Mouse (Mus musculus) limb, embryonic 11.5 days (tissue): Measurements from ENCODE around the gene Rnf212b. TPM values are rescaled to one million over a fixed set of nuclear protein-coding genes. Genes with fewer than 3 reads are reported as not detected.
"Not testable (repeated sequence)": the region's sequence is repeated elsewhere in the genome, so short reads cannot be mapped to it uniquely, and the experiment has no call there.

Experiments
- ATAC-seq: fragments of 200-750 bp; cut with Nextera tagmentation; 2 replicates; pipeline ENCODE4 v1.8.0; 2017; ENCODE audit warnings: low read depth; ENCODE audit not compliant: insufficient number of reproducible peaks, low FRiP score, low TSS enrichment
- DNase-seq: peaks from one replicate; pipeline ENCODE4 v3.0.0-alpha.2; 2015; ENCODE audit warnings: low spot score
- H3K27ac ChIP-seq: fragments of 300-500 bp; sonication (generic); replicated peaks from 2 replicates; pipeline ENCODE4 v1.5.1; 2014; ENCODE audit warnings: low read depth, mild to moderate bottlenecking, low read length
- H3K27me3 ChIP-seq: fragments of 300-500 bp; sonication (generic); 2 replicates; pipeline ENCODE4 v1.6.1; 2014; ENCODE audit warnings: mild to moderate bottlenecking, low read length, mixed read lengths; ENCODE audit not compliant: control insufficient read depth, insufficient read depth
- H3K36me3 ChIP-seq: fragments of 300-500 bp; sonication (generic); 2 replicates; pipeline ENCODE4 v1.6.1; 2014; ENCODE audit warnings: mild to moderate bottlenecking, low read length, moderate library complexity, mixed read lengths; ENCODE audit not compliant: control insufficient read depth, insufficient read depth
- H3K4me1 ChIP-seq: fragments of 300-500 bp; sonication (generic); 2 replicates; pipeline ENCODE4 v1.6.1; 2014; ENCODE audit warnings: low read length, mixed read lengths; ENCODE audit not compliant: control insufficient read depth, insufficient read depth
- H3K4me2 ChIP-seq: fragments of 300-500 bp; sonication (generic); 2 replicates; pipeline ENCODE4 v1.6.1; 2014; ENCODE audit warnings: low read depth, mild to moderate bottlenecking, moderate library complexity; ENCODE audit not compliant: severe bottlenecking
- H3K4me3 ChIP-seq: fragments of 300-500 bp; sonication (generic); 2 replicates; pipeline ENCODE4 v1.5.1; 2014; ENCODE audit warnings: low read depth, low read length
- H3K9ac ChIP-seq: fragments of 300-500 bp; sonication (generic); 2 replicates; pipeline ENCODE4 v1.6.1; 2014; ENCODE audit warnings: mild to moderate bottlenecking, low read length
- H3K9me3 ChIP-seq: fragments of 300-500 bp; sonication (generic); 2 replicates; pipeline ENCODE4 v1.6.1; 2016; ENCODE audit warnings: low read length; ENCODE audit not compliant: control insufficient read depth
- WGBS: fragments of 180-500 bp; shearing (Covaris S2); extraction: QIAGEN DNeasy Blood & Tissue Kit; methylation state at CpG from one replicate; pipeline ENCODE4 v1.1.7; 2014; 5-methylcytosine and 5-hydroxymethylcytosine counted together
- polyA plus RNA-seq: library from polyadenylated mRNA; unstranded; fragments of >200 nt; fragmentation: Nextera tagmentation; extraction: Ambion mirVana; gene quantifications from 2 replicates; pipeline ENCODE4 v1.2.1, GENCODE M21; 2014

Rnf212b gene
- polyA plus RNA-seq, result not detected in 2 replicates

DNA sequence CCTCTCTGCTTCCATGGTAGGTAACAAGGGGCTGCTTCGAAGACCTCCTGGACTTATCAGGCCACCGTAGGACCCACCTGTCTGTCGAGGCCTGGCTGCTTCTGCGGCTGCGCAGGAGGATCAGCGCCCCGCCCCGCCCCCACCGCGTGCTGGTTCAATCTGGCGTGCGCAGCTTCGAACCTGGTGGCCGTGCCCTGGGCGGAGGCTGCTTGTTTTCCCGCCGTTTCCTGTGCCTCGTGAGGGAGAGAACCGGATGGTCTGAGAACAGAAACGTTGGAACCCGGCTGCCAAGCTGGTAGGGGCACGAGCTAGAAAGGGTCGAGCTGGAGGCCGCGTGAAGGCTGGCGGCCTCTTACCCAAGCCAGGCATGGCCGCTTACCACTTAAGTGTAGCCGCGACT is at the start of gene Rnf212b:
TSS of gene Rnf212b (plus strand) at position 151 of the 400 bp plus-strand sequence.
- H3K4me2 ChIP-seq, result no peak within 1 kb of the TSS
- no peak for ATAC-seq
- 84% methylated on average over 29 of the region's 29 CpGs for WGBS

DNA sequence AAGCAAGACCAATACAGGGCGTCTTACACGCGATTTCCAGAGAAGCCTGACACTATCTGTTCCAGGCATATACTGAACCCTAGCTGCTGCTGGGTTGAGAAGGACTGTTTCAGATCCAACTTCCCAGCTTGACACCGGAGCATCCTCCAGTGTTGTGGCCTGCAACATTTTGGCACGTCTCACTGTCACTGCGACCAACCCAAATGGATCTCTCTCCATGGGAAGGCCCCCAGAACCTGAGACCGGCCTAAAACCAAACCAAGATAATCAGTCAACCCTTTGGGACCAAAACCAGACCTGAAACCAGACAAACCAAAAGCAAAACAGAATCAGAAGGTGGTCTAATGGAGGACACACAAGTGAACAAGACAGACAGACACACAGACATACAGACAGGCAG is 47.0 kb upstream of the Rnf212b start:
- not testable (repeated sequence) for ATAC-seq, H3K4me1 ChIP-seq, H3K27me3 ChIP-seq, H3K9me3 ChIP-seq, H3K4me3 ChIP-seq, H3K9ac ChIP-seq, H3K4me2 ChIP-seq, H3K27ac ChIP-seq, H3K36me3 ChIP-seq, DNase-seq
- 93% methylated on average over 6 of the region's 7 CpGs for WGBS

More for the DNA sequence above, at the start of gene Rnf212b:
- no peaks in the 10 kb centered on the region for H3K9me3 ChIP-seq
- no peaks in the 10 kb centered on the region for H3K4me1 ChIP-seq
- H3K27me3 ChIP-seq, result no peaks in the 10 kb centered on the region
- H3K27ac ChIP-seq, result no peak within 1 kb of the TSS
- H3K9ac ChIP-seq, result no peak within 1 kb of the TSS
- no peak within 1 kb of the TSS for H3K4me3 ChIP-seq
- no peak for DNase-seq
- H3K36me3 ChIP-seq, result no peaks in the 10 kb centered on the region

DNA sequence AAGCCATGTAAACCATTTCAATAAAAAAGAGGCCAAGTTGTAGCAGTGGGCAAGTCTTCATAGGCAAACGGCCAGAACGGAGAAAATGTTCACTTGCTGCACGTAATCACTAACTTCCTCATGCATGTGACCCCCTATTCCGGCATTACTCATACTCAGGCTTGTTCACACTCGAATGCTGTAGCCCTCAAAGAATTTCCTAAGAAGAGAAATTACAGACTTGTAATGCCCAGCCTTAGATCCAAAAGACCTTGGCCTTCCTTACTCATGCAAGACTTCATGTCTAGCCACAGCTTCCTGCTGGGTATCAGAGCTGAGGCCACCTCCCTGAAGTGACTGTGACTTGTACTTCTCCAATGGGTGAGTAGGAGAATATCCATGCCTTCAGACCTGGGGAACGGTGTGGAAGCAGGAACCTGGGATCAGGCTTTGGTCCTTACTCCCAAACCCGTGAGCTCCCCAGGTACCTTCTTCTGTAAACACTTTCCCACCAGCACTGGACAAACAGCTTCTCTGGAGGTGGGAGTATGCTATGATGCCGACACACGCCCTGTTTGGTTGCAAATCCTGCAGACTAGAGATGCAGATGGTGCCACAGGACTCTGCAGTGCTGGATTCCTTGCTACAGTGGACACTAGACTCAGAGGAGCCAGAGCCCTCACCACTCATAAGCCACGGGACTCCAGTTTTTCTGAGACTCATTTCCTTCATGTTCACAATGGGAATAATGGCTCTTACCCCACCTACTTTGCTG is 45.5 kb upstream of the Rnf212b start:
- Histone ChIP-seq H3K36me3 (no peaks in the 10 kb centered on the region), H3K27ac (no peak overlapping the region), H3K4me1 (no peaks in the 10 kb centered on the region), H3K9me3 (no peaks in the 10 kb centered on the region), H3K4me3 (no peak overlapping the region), H3K9ac (no peak overlapping the region), H3K27me3 (no peaks in the 10 kb centered on the region), H3K4me2 (no peak overlapping the region)
- ATAC-seq (no peak), DNase-seq (no peak)
- 85% methylated on average over 10 of the region's 10 CpGs for WGBS

DNA sequence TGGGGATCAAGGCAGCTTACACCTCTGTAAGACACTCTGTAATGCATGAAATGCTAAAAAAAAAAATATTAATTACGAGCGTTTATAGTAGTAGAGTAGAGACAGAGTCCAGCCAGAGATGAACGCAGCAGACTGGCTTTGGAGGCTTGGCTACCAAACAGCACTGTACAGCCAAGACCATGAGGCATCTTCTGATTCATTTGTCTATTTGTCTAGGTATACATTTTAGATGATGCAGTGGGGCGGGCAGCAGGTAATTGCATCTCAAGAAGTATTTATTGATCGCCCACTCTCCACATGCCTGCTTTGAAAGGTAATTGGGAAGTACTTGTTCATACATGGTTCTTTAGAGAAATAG is 44.9 kb upstream of the Rnf212b start:
- Histone ChIP-seq H3K27me3 (no peaks in the 10 kb centered on the region), H3K36me3 (no peaks in the 10 kb centered on the region), H3K4me3 (no peak overlapping the region), H3K9me3 (no peaks in the 10 kb centered on the region), H3K4me2 (no peak overlapping the region), H3K27ac (no peak overlapping the region), H3K9ac (no peak overlapping the region), H3K4me1 (no peaks in the 10 kb centered on the region)
- 94% methylated on average over 5 of the region's 5 CpGs for WGBS
- no peak for DNase-seq
- no peak for ATAC-seq

DNA sequence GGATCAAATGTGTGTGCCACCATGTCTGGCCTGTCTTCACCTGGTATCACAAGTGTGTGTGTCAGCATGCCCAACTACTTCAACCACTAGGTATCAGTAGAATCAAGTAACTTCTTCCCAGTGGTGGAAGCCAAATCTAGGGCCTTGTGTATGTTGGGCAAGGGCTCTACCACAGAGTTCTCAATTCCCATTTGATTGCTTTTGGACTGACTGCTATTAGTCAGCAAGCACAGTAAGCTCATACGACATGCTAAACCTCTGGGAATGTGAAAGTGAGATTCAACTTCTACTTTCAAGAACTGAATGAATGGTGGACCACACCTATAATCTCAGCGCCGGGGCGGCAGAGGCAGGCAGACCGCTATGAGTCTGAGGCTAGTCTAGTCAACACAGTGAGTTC is 43.6 kb upstream of the Rnf212b start:
- no peak for ATAC-seq
- no peaks in the 10 kb centered on the region for H3K4me1 ChIP-seq
- 96% methylated on average over 5 of the region's 5 CpGs for WGBS

DNA sequence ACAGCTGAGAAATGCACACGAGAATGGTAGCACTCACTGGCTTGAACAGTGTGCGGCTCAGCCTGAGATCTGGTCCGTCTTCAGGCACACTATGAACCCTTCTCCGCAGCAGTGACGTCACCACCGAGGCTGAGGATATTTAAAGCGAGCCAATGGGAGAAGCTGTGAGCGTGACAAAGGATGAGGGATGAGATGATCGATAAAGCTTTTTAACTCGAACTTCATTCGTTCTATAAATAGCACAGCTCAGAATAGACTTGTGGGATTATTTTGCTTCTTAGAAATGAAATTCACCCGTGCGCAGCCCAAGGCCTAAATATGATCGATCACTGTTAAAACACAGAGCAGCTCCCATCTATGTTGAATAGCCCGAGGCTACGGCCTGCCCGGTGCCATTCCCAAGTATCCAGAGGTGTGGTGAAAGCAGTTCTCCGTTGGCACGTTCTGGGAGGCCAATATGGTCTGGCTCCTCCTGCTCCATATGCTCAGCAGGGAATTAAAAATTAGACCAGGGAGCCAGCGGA is 41.5 kb upstream of the Rnf212b start:
- Histone ChIP-seq H3K9me3 (no peaks in the 10 kb centered on the region), H3K4me2 (no peak overlapping the region), H3K9ac (no peak overlapping the region), H3K27me3 (no peaks in the 10 kb centered on the region), H3K27ac (no peak overlapping the region), H3K4me1 (no peaks in the 10 kb centered on the region), H3K4me3 (no peak overlapping the region), H3K36me3 (no peaks in the 10 kb centered on the region)
- DNase-seq (no peak), ATAC-seq (no peak)
- WGBS, result 79% methylated on average over 20 of the region's 20 CpGs

More for the DNA sequence above, 43.6 kb upstream of the Rnf212b start:
- Histone ChIP-seq H3K9ac (no peak overlapping the region), H3K4me3 (no peak overlapping the region), H3K27ac (no peak overlapping the region), H3K4me2 (no peak overlapping the region), H3K9me3 (no peaks in the 10 kb centered on the region), H3K36me3 (no peaks in the 10 kb centered on the region), H3K27me3 (no peaks in the 10 kb centered on the region)
- no peak for DNase-seq

DNA sequence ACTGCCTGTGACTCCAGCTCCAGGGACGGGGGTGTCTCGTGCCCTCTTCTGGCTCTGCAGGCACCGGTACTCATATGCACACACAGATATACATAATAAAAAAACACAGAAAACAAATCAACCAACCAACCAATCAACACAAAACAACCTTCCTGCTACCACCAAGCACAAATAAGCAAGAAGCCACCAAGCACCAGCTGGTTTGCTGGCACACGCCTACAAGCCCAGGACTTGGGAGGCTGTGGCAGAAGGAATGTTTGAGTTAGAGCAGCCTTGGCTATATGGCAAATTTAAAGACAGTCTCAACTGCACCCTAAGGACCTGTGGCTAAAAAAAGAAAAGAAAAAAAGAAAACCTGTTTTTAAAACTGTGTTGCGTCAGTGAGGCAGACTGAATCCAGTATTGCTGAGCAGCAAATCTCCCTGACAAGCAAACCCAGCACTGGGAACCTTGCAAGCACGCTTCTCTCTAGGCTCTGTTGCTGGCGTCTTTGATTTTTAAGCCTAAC is 38.4 kb upstream of the Rnf212b start:
- no peak for DNase-seq
- no peaks in the 10 kb centered on the region for H3K4me1 ChIP-seq
- H3K27ac ChIP-seq, result no peak overlapping the region
- H3K4me3 ChIP-seq, result no peak overlapping the region
- 90% methylated on average over 7 of the region's 7 CpGs for WGBS
- no peaks in the 10 kb centered on the region for H3K9me3 ChIP-seq
- H3K9ac ChIP-seq, result no peak overlapping the region
- no peaks in the 10 kb centered on the region for H3K36me3 ChIP-seq
- H3K27me3 ChIP-seq, result peaks cover 6% of the 10 kb centered on the region
- no peak overlapping the region for H3K4me2 ChIP-seq
- no peak for ATAC-seq

DNA sequence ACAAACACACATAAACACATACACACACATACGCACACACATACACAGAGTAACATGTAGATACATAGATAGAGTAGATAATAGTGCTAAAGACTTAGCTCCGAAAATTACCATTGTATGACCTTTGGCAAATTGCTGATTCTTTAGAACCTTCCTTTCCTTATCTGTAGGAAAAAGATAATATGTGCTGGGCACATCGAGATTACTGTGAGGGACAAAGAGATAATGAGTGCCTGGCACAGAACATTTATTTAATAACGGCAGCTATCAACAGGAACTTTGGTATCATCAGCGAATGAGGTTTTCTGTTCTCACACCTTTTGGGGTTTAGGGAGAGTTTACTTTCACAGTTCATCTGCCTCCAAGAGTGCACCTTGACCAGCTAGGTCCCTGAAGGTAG is 37.2 kb upstream of the Rnf212b start:
- no peak overlapping the region for H3K27ac ChIP-seq
- peaks cover 13% of the 10 kb centered on the region for H3K27me3 ChIP-seq
- no peak overlapping the region for H3K9ac ChIP-seq
- no peaks in the 10 kb centered on the region for H3K36me3 ChIP-seq
- ATAC-seq, result no peak
- no peak overlapping the region for H3K4me3 ChIP-seq
- WGBS, result 90% methylated on average over 5 of the region's 5 CpGs
- no peak overlapping the region for H3K4me2 ChIP-seq
- no peaks in the 10 kb centered on the region for H3K9me3 ChIP-seq
- no peak for DNase-seq
- H3K4me1 ChIP-seq, result no peaks in the 10 kb centered on the region
